Comparison of ENCODE assay signal across 23 mouse cellular contexts in genomic region chr7:83751055-83751454, GRCm38 (mm10). TPM values are rescaled to one million over a fixed set of nuclear protein-coding genes. Genes with fewer than 3 reads are reported as not detected.
A peak's percentile ranks its signal among the peaks of the same experiment; 100 is the strongest.
DNase-seq lines count a peak whose midpoint lies in the region; ATAC-seq and TF ChIP-seq lines count a peak whose summit lies in the region.
"Had no signal": no experiment of that assay in that cellular context is flagged by ENCODE, and none has a peak within 500 bp of the region (broad histone marks: within the 10 kb centered on the region; RNA-seq: fewer than 3 reads in every experiment).

No protein-coding gene starts in this region.

- no peak for DNase-seq in lung, adult 18-20 months
- peak; percentile 98 for DNase-seq in brain, adult 2 months (ENCODE audit: low read depth, low spot score)
- peak; percentile 87 to 96 for DNase-seq in cerebellum, adult 2 months
- peak; percentile 81 to 94 for DNase-seq in cerebellum, postnatal 36 days
- DNase-seq in midbrain, embryonic 10.5 days (ENCODE audit: low spot score) = no peak
- DNase-seq: adrenal gland, postnatal 10 days; forebrain, postnatal 0 days; kidney, postnatal 4 days; layer of hippocampus, adult 9-11 months; lung, adult 2 months; retina, postnatal 1 day; right cerebral cortex, postnatal 4 days had no signal

- H3K36me3 ChIP-seq in lung, embryonic 15.5 days = no peaks in the 10 kb centered on the region
- no peaks in the 10 kb centered on the region for H3K36me3 ChIP-seq in midbrain, embryonic 10.5 days
- H3K36me3 ChIP-seq in midbrain, embryonic 15.5 days (replicated peaks) = no peaks in the 10 kb centered on the region
- H3K36me3 ChIP-seq: embryonic facial prominence, embryonic 13.5 days; heart, embryonic 13.5 days; hindbrain, embryonic 13.5 days; kidney, embryonic 15.5 days had no signal

- H3K4me1 ChIP-seq in lung, embryonic 15.5 days = peaks cover 5% of the 10 kb centered on the region
- peaks cover 25% of the 10 kb centered on the region; the same call in 1 of the 2 replicates for H3K4me1 ChIP-seq in cerebellum, adult 2 months (ENCODE audit: control insufficient read depth, insufficient read depth, low read length)
- peaks cover 4% of the 10 kb centered on the region for H3K4me1 ChIP-seq in midbrain, embryonic 10.5 days
- H3K4me1 ChIP-seq in midbrain, embryonic 15.5 days = no peaks in the 10 kb centered on the region; the same call in 1 of the 2 replicates
- H3K4me1 ChIP-seq: kidney, embryonic 15.5 days had no signal

- no peak for TF ChIP-seq POLR2A in cerebellum, adult 2 months (IDR thresholded peaks at IDR 0.05; ENCODE audit: borderline replicate concordance, insufficient read depth, low read length)

- TF ChIP-seq CTCF in cerebellum, adult 2 months (IDR thresholded peaks at IDR 0.05; ENCODE audit: borderline replicate concordance, insufficient read depth, low read depth, low read length) = no peak

- H3K4me2 ChIP-seq in lung, embryonic 15.5 days = no peak overlapping the region
- no peak overlapping the region for H3K4me2 ChIP-seq in midbrain, embryonic 15.5 days
- H3K4me2 ChIP-seq: embryonic facial prominence, embryonic 13.5 days; heart, embryonic 13.5 days; hindbrain, embryonic 13.5 days; kidney, embryonic 15.5 days; liver, embryonic 11.5 days had no signal

- peak; percentile 67; the same call in 1 of the 2 replicates for ATAC-seq in lung, embryonic 15.5 days (ENCODE audit: borderline replicate concordance, extremely low read depth, low FRiP score, low TSS enrichment)
- no peak for ATAC-seq in midbrain, embryonic 15.5 days (replicated peaks)
- ATAC-seq: forebrain, postnatal 0 days; intestine, embryonic 16.5 days; Patski had no signal

- no peak overlapping the region for H3K9ac ChIP-seq in lung, embryonic 15.5 days
- H3K9ac ChIP-seq in midbrain, embryonic 15.5 days = no peak overlapping the region
- H3K9ac ChIP-seq: embryonic facial prominence, embryonic 13.5 days; forebrain, postnatal 0 days; heart, embryonic 13.5 days; hindbrain, embryonic 13.5 days; kidney, embryonic 15.5 days had no signal

- WGBS in lung, embryonic 15.5 days = 53% methylated on average over 1 of the region's 1 CpGs
- WGBS in cerebellum, adult 2 months = 5% methylated on average over 1 of the region's 1 CpGs
- 81% methylated on average over 1 of the region's 1 CpGs for WGBS in midbrain, embryonic 10.5 days
- WGBS in midbrain, embryonic 15.5 days = 63% methylated on average over 1 of the region's 1 CpGs

- H3K27ac ChIP-seq in lung, embryonic 15.5 days = no peak overlapping the region
- peak overlapping the region; percentile 69; the same call in 1 of the 2 replicates for H3K27ac ChIP-seq in cerebellum, adult 2 months (ENCODE audit: insufficient read depth, low read length)
- no peak overlapping the region for H3K27ac ChIP-seq in midbrain, embryonic 10.5 days (replicated peaks)
- H3K27ac ChIP-seq in midbrain, embryonic 15.5 days = no peak overlapping the region
- H3K27ac ChIP-seq: embryonic facial prominence, embryonic 13.5 days; heart, embryonic 13.5 days; hindbrain, embryonic 13.5 days; kidney, embryonic 15.5 days had no signal

- H3K4me3 ChIP-seq in lung, embryonic 15.5 days = no peak overlapping the region
- H3K4me3 ChIP-seq in cerebellum, adult 2 months (replicated peaks; ENCODE audit: insufficient read depth, low read depth, low read length) = no peak overlapping the region
- no peak overlapping the region for H3K4me3 ChIP-seq in midbrain, embryonic 10.5 days
- H3K4me3 ChIP-seq in midbrain, embryonic 15.5 days = no peak overlapping the region
- H3K4me3 ChIP-seq: embryonic facial prominence, embryonic 13.5 days; heart, embryonic 13.5 days; hindbrain, embryonic 13.5 days; kidney, embryonic 15.5 days; megakaryocyte, embryonic 14.5 days had no signal

- H3K9me3 ChIP-seq in lung, embryonic 15.5 days = no peaks in the 10 kb centered on the region
- no peaks in the 10 kb centered on the region for H3K9me3 ChIP-seq in midbrain, embryonic 10.5 days (replicated peaks)
- no peaks in the 10 kb centered on the region for H3K9me3 ChIP-seq in midbrain, embryonic 15.5 days
- H3K9me3 ChIP-seq: embryonic facial prominence, embryonic 13.5 days; heart, embryonic 13.5 days; hindbrain, embryonic 13.5 days; kidney, embryonic 15.5 days had no signal

- H3K27me3 ChIP-seq in lung, embryonic 15.5 days = no peaks in the 10 kb centered on the region
- no peaks in the 10 kb centered on the region for H3K27me3 ChIP-seq in cerebellum, adult 2 months (ENCODE audit: control insufficient read depth, insufficient read depth, low read length)
- H3K27me3 ChIP-seq in midbrain, embryonic 10.5 days (ENCODE audit: low read depth, poor library complexity, severe bottlenecking) = no peaks in the 10 kb centered on the region
- H3K27me3 ChIP-seq in midbrain, embryonic 15.5 days (replicated peaks) = no peaks in the 10 kb centered on the region
- H3K27me3 ChIP-seq: embryonic facial prominence, embryonic 13.5 days; heart, embryonic 13.5 days; hindbrain, embryonic 13.5 days; kidney, embryonic 15.5 days had no signal

RNA-seq across cellular contexts. Expression of gene Il16, which starts 5.5 kb away (rescaled TPM):
- 3.7 and 5.5 TPM in 2 replicates for polyA plus RNA-seq in lung, embryonic 15.5 days (2015; fragmentation: Nextera tagmentation; extraction: Ambion mirVana)
- 84.9 and 108 TPM in 2 replicates for polyA plus RNA-seq in cerebellum, adult 2 months (2012; rRNA removed)
- 0.72 and 0.91 TPM in 2 replicates for polyA plus RNA-seq in midbrain, embryonic 10.5 days (2016; fragmentation: Nextera tagmentation; extraction: Ambion mirVana)
- 0.93 and 1.3 TPM in 2 replicates for polyA plus RNA-seq in midbrain, embryonic 15.5 days (2015; fragmentation: Nextera tagmentation; extraction: Ambion mirVana)

RNA-seq across cellular contexts. Expression of gene Cfap161, which starts 43.6 kb away (rescaled TPM):
- 3.1 and 3.2 TPM in 2 replicates for polyA plus RNA-seq in lung, embryonic 15.5 days (2015; fragmentation: Nextera tagmentation; extraction: Ambion mirVana)
- polyA plus RNA-seq in cerebellum, adult 2 months (2012; rRNA removed) = 1.7 and 2.4 TPM in 2 replicates
- polyA plus RNA-seq in midbrain, embryonic 10.5 days (2016; fragmentation: Nextera tagmentation; extraction: Ambion mirVana) = 0.09 TPM in 1 of 2 replicates, not detected in the other
- polyA plus RNA-seq in midbrain, embryonic 15.5 days (2015; fragmentation: Nextera tagmentation; extraction: Ambion mirVana) = 1.5 and 2.2 TPM in 2 replicates
- polyA plus RNA-seq: liver, embryonic 11.5 days; neural tube, embryonic 11.5 days; Patski had no signal

Comparison
In these comparisons a context has a peak if more than half of its experiments do, and no peak if none do; other contexts are left out.
1. DNase-seq: peak in brain, adult 2 months (single experiment), cerebellum, adult 2 months (2 of 2) and cerebellum, postnatal 36 days (2 of 2); none in lung, adult 18-20 months (0 of 2) and midbrain, embryonic 10.5 days (single experiment).
2. RNA of gene Il16, which starts 5.5 kb away (polyA plus RNA-seq): 84.9 to 108 TPM in cerebellum, adult 2 months; 3.7 to 5.5 TPM in lung, embryonic 15.5 days, 0.93 to 1.3 TPM in midbrain, embryonic 15.5 days and 0.72 to 0.91 TPM in midbrain, embryonic 10.5 days; every median in the first group is over 10 times any median in the second.